Mouse (Mus musculus): ENCODE data around the gene Lrrfip1.

DNA sequence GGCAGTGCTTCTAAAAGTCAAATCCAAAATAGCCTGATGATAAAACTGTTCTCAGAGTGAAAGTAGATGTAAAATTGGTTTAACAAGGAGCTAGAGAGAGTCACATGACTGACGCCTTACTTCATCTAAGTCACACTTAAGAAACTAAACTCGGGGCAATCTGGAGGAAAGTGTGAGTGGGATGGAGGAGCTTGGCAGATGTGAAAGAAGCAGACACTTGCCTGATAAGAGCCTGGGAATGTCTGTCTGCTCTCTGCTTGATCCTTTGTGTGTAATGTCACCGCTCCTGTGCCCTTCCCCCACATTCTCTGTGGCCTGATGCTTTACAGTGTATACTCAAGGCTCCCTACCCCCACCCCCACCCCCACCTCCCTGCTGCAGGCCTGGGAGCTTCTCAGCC is 87.8 kb downstream of the Lrrfip1 start:
- TF ChIP-seq POLR2A (IDR thresholded peaks at IDR 0.05; ENCODE audit: borderline replicate concordance, insufficient read depth, low read length) (no peak), CTCF (IDR thresholded peaks at IDR 0.05; ENCODE audit: borderline replicate concordance, insufficient read depth, low read depth, low read length) (no peak)
